10 mouse cellular contexts compared by ENCODE assay signal in genomic region chr16:21590806-21591205, GRCm38 (mm10).
A peak's percentile ranks its signal among the peaks of the same experiment; 100 is the strongest.
DNase-seq lines count a peak whose midpoint lies in the region; ATAC-seq and TF ChIP-seq lines count a peak whose summit lies in the region.
"Had no signal": no experiment of that assay in that cellular context is flagged by ENCODE, and none has a peak within 500 bp of the region (broad histone marks: within the 10 kb centered on the region; RNA-seq: fewer than 3 reads in every experiment).

No protein-coding gene starts in this region.

- H3K27ac ChIP-seq in liver, postnatal 0 days (ENCODE audit: low read depth): no peak overlapping the region
- H3K27ac ChIP-seq in stomach, postnatal 0 days (replicated peaks): no peak overlapping the region

- ATAC-seq in liver, postnatal 0 days: peak; percentile 77
- peak; percentile 65; the same call in 1 of the 2 replicates for ATAC-seq in stomach, postnatal 0 days (ENCODE audit: low FRiP score, low TSS enrichment)

- intact Hi-C loops in heart, postnatal 10 days (cut with DNase I): no loop called here

- DNase-seq in spleen, postnatal 36 days (ENCODE audit: low spot score in 2 of 2): peak; percentile 31 to 32
- no peak for DNase-seq in spleen, adult 12 weeks (ENCODE audit: low spot score)
- peak; percentile 57 to 59 for DNase-seq in heart, postnatal 10 days
- no peak for DNase-seq in liver, postnatal 0 days
- no peak for DNase-seq in stomach, postnatal 0 days (ENCODE audit: low spot score)
- no peak for DNase-seq in thymus, postnatal 36 days
- no peak for DNase-seq in cerebellum, adult 18-20 months
- DNase-seq in spleen, adult 18-20 months: no peak
- DNase-seq: cerebellum, adult 9-11 months; thymus, adult 2 months had no signal

- H3K4me2 ChIP-seq in liver, postnatal 0 days (ENCODE audit: low read depth, low read length): no peak overlapping the region
- no peak overlapping the region for H3K4me2 ChIP-seq in stomach, postnatal 0 days (replicated peaks; ENCODE audit: low read depth)

- no peak for TF ChIP-seq CTCF in liver, postnatal 0 days (IDR thresholded peaks at IDR 0.05; ENCODE audit: low read depth)
- TF ChIP-seq CTCF in stomach, postnatal 0 days (IDR thresholded peaks at IDR 0.05; ENCODE audit: low read depth): no peak

- H3K4me1 ChIP-seq in liver, postnatal 0 days (ENCODE audit: insufficient read depth): no peaks in the 10 kb centered on the region
- no peaks in the 10 kb centered on the region for H3K4me1 ChIP-seq in stomach, postnatal 0 days (replicated peaks; ENCODE audit: control insufficient read depth, insufficient read depth)

- TF ChIP-seq EP300 in liver, postnatal 0 days (IDR thresholded peaks at IDR 0.05; ENCODE audit: low read depth): peak; percentile 61; the same call in 1 of the 2 replicates
- no peak for TF ChIP-seq EP300 in stomach, postnatal 0 days (optimal IDR thresholded peaks at IDR 0.05)

- no peak overlapping the region for H3K4me3 ChIP-seq in liver, postnatal 0 days (ENCODE audit: low read depth, low read length)
- H3K4me3 ChIP-seq in stomach, postnatal 0 days (ENCODE audit: low read depth, low read length): no peak overlapping the region

- H3K9me3 ChIP-seq in liver, postnatal 0 days (ENCODE audit: low read length): no peaks in the 10 kb centered on the region
- H3K9me3 ChIP-seq in stomach, postnatal 0 days (ENCODE audit: control insufficient read depth, low read length): no peaks in the 10 kb centered on the region

- H3K27me3 ChIP-seq in liver, postnatal 0 days (ENCODE audit: insufficient read depth, low read length): no peaks in the 10 kb centered on the region
- no peaks in the 10 kb centered on the region for H3K27me3 ChIP-seq in stomach, postnatal 0 days (ENCODE audit: control insufficient read depth, insufficient read depth, low read length)

- no peak overlapping the region for H3K9ac ChIP-seq in liver, postnatal 0 days (replicated peaks)
- no peak overlapping the region for H3K9ac ChIP-seq in stomach, postnatal 0 days (ENCODE audit: low read length)

- H3K36me3 ChIP-seq in liver, postnatal 0 days (replicated peaks; ENCODE audit: insufficient read depth, low read length): no peaks in the 10 kb centered on the region
- no peaks in the 10 kb centered on the region for H3K36me3 ChIP-seq in stomach, postnatal 0 days (ENCODE audit: control insufficient read depth, insufficient read depth, low read length)

- WGBS in liver, postnatal 0 days (ENCODE audit: insufficient replicate concordance): 40% methylated on average over 5 of the region's 5 CpGs
- WGBS in stomach, postnatal 0 days: 36% methylated on average over 5 of the region's 5 CpGs

Comparison
In these comparisons a context has a peak if more than half of its experiments do, and no peak if none do; other contexts are left out.
1. DNase-seq: peak in spleen, postnatal 36 days (2 of 2) and heart, postnatal 10 days (2 of 2); none in spleen, adult 12 weeks (single experiment), liver, postnatal 0 days (single experiment), stomach, postnatal 0 days (single experiment), thymus, postnatal 36 days (0 of 2), cerebellum, adult 18-20 months (0 of 2) and spleen, adult 18-20 months (0 of 2).